Mouse (Mus musculus) left cerebral cortex, adult 2 months (tissue): ENCODE measurements at regions not wholly inside any gene's neighbourhood (a gene's known extent, or its start where the extent isn't known, plus 50 kb on each side); places are given as distances from the start of the nearest gene placed in this dataset.

Experiments
- DNase-seq, 2 experiments: peaks; one replicate each; pipeline ENCODE4 v3.0.0; 2021 to 2022; ENCODE audit warnings: low spot score in 2 of 2, mixed read lengths in 1 of 2; ENCODE audit errors: extremely low spot score in 1 of 2
- H3K27ac ChIP-seq: fragments of 200-600 bp; 2 replicates; pipeline ENCODE4 v1.8.1; 2022
- H3K4me3 ChIP-seq: fragments of 200-600 bp; 2 replicates; pipeline ENCODE4 v1.8.1; 2022
- CTCF ChIP-seq: fragments of 200-600 bp; IDR thresholded peaks from 2 replicates; pipeline ENCODE4 v1.8.1; 2022; ENCODE audit warnings: antibody characterized with exemption, mild to moderate bottlenecking, moderate library complexity
- intact Hi-C: fragments of 180-260 bp; cut with DNase I; formaldehyde crosslinking; loops from one replicate; pipeline ENCODE4 v1.15.1; 2025

DNA sequence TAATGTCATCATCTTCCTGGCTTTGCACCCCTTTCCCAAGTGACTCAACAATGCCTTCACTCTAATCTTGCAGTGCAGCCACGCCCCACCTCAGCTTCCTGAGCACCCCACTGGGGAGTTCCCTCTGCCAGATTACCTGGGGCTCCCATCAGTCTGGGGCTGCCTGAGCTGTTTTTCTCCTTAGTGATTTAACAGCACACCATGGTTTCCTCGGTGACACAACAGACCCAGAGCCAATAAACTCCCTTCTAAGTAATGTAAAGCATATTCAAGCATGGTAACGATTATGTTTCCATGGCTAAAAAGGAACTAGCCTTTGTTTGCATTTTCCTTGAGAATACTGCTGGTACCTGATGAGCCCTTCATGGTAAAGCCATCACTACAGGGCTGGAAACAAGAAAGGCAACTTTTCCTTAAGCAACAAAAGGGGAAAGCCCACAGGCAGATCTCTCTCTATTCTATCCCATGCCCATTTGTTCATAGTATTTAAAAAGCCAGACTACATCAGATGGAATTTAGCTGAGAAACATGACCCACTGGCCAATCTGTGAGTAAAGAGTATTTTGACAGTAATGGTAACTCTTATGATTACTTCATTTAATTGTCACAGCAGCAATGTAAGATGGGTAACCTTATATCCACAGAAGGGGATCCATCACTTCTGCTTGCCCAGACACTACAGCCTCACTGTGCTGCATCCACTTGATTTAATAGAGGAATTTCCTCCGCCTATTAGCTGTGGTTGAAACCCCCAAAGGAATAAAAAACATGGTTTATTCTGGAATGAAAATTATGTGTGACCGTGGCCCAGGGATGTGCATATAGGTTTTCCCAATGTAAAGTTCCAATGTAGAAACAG is 294.6 kb upstream of the Tmc3 start:
- intact Hi-C loops = no loop called here

GRCm38 (mm10) chr7:83307112-83307511 is 277.6 kb upstream of the Tmc3 start:
- intact Hi-C loops = no loop called here
- TF ChIP-seq CTCF = no peak
- no peak for DNase-seq
- Histone ChIP-seq H3K27ac (no peak overlapping the region), H3K4me3 (no peak overlapping the region)

More for the DNA sequence above, 294.6 kb upstream of the Tmc3 start:
- TF ChIP-seq CTCF = no peak
- no peak for DNase-seq
- Histone ChIP-seq H3K4me3 (no peak overlapping the region), H3K27ac (no peak overlapping the region)

DNA sequence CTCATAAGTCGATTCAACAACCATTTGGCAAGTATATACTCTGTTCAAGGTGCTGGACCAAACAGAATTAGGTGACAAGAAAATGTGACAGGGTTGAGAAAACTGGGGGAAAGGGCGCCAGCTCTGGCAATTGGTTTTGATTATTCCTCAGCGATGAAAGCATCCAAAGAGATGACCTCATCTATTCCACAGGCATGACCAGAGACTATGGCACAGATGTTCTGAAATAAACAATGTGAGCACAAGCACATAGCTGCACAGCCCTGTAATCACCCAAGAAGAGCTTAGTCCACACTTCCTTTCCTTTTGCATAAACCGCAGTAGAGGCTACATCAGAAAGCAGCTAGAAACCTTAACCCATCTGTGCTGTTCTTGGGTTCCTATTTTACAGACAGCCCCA is 272.6 kb upstream of the Tmc3 start:
- Histone ChIP-seq H3K4me3 (no peak overlapping the region), H3K27ac (no peak overlapping the region)
- no peak for TF ChIP-seq CTCF
- intact Hi-C loops = no loop called here
- DNase-seq = no peak

DNA sequence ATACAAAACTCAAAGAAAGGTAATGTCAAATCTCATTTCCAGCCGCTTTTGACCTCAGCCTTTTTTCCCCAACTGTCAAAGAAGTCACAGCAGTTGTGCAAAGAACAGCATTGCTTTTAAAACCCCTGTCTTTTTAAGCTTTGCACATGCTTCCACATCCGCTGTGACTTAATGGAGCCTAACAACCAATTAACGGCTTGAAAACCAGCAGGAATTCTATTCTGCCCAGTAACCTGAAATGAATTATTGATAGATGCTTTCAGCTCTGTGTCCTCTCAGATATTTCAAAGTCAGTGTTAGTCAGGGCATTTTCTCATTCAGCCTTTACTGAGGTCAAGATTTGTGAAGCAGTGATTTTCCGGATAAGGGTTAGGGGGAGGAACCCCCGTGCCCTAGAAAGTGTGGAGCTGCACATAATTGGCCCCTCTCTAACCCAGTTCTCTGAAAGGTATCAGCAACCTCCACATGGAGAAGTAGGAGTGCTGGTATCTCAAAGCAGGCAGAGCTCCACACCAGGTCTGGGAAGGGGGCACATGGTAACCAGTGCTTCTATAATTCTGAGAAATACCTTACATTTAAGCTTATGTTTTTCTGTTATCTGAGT is 254.8 kb upstream of the Tmc3 start:
- no peak for DNase-seq
- Histone ChIP-seq H3K4me3 (no peak overlapping the region), H3K27ac (no peak overlapping the region)
- intact Hi-C loops = no loop called here
- no peak for TF ChIP-seq CTCF

DNA sequence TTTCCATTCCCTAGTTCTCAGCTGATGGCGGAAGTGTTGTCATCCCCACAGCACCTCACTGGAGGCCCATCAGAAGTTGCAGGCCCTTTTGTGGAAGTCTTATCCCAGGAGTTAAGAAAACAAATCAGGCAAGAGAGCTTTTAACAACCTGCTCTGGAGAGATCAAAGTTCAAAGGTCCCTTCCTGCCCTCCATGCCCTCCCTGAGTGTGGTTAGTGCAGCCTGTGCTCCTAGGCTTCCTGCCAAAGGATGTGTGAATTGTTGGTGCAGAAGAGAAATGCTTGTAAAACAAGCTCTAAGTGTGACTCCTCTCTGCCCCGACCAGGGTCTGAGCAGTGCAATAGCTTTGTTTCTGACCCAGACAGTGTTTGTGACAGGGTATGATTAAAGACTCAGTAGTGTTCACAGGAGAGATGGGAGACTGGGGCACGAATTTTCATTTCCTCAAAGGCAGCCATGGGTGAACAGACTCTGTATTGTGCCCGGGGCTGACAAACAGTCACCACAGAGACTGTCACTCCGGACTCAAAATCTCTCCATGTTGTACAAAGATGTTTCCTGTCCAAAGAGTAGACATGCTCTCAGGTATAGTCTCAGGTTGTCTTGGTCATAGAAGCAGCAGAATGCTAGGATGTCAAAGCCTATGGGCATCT is 237.5 kb upstream of the Tmc3 start:
- no peak for TF ChIP-seq CTCF
- Histone ChIP-seq H3K4me3 (no peak overlapping the region), H3K27ac (no peak overlapping the region)
- no peak for DNase-seq
- intact Hi-C loops = no loop called here

- no peak overlapping the region for H3K27ac ChIP-seq
- H3K4me3 ChIP-seq = no peak overlapping the region
- no peak for TF ChIP-seq CTCF
- intact Hi-C loops = no loop called here
- no peak for DNase-seq
Measured at GRCm38 (mm10) chr7:83369191-83369590, 215.5 kb upstream of the Tmc3 start.

DNA sequence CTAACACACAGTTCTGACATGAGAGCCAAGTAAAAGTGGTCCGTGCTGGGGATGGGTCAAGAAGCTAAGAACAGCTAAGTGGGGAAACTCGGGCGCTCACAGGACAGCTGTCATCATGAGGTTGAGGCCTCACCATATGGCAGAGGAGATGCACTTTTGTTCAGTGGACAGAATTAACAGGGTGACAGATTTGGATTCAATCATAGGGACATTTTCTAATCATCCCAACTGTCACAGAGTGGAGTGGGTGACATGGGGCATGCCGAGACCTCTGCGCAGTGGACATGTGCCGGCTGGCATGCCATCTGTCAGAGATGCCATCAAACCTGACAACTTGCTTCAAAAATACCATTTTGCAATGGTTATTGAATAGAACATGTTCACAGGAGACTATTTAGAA is 215.1 kb upstream of the Tmc3 start:
- DNase-seq = no peak
- Histone ChIP-seq H3K4me3 (no peak overlapping the region), H3K27ac (no peak overlapping the region)
- no peak for TF ChIP-seq CTCF
- intact Hi-C loops = no loop called here

- TF ChIP-seq CTCF = no peak
Measured at GRCm38 (mm10) chr7:83376826-83377225, 207.9 kb upstream of the Tmc3 start.

GRCm38 (mm10) chr7:83381381-83382181 is 203.1 kb upstream of the Tmc3 start:
- no peak for TF ChIP-seq CTCF
- peak; percentile 31 to 45 for DNase-seq
- Histone ChIP-seq H3K27ac (peak overlapping the region; percentile 71), H3K4me3 (no peak overlapping the region)
- intact Hi-C loops = loop anchor here (1.0 to 5.0 kb wide), 6 partner anchors 86 to 664 kb away; no protein-coding TSS in a partner anchor

More at GRCm38 (mm10) chr7:83376826-83377225, 207.9 kb upstream of the Tmc3 start:
- no peak for DNase-seq
- Histone ChIP-seq H3K4me3 (no peak overlapping the region), H3K27ac (no peak overlapping the region)
- intact Hi-C loops = no loop called here

DNA sequence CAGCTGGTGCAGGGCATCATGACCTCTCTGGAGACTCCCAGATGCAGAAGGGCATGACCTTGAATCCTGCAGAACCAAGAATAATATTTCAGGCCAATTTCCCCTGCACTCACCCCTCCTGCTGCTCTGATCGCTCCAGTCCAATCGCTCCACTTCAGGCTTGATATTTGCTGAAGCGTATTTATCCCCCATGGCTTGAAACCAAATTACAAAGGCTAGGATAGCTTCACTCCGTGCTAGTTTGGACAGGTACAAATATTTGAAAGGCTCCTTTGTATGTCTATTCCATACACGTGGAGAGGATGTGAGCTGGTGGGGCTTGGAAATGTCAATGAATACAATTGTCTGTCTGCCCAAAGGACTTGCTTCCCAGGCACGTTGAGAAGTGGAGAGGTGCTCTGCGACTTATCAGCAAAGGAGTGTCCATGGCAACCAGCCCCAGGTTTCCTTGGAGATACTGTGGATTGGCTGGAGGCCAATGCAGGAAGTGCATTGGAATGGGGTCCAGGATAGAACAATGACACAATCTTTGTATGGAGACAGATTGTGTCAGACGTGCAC is 201.8 kb upstream of the Tmc3 start:
- TF ChIP-seq CTCF = no peak
- intact Hi-C loops = loop anchor here (5.0 kb wide), 4 partner anchors 84 to 666 kb away; no protein-coding TSS in a partner anchor
- DNase-seq = peak; percentile 39 to 49
- no peak overlapping the region for H3K4me3 ChIP-seq
- no peak overlapping the region for H3K27ac ChIP-seq

GRCm38 (mm10) chr7:83391388-83391787 is 193.3 kb upstream of the Tmc3 start:
- H3K4me3 ChIP-seq = no peak overlapping the region
- DNase-seq = no peak
- no peak for TF ChIP-seq CTCF
- H3K27ac ChIP-seq = no peak overlapping the region
- intact Hi-C loops = no loop called here
